Mouse (Mus musculus): ENCODE results near the gene Fam171b. TPM values are rescaled to one million over a fixed set of nuclear protein-coding genes. Genes with fewer than 3 reads are reported as not detected.

Gene Fam171b
- total RNA-seq (2022) = 100 to 1,000 TPM; 189 to 234 (median 210) TPM

GRCm38 (mm10) chr2:83812483-83813272 lies at the start of gene Fam171b:
Fam171b (plus strand) TSS chr2:83812636.
- DNase-seq (ENCODE audit: low spot score in 2 of 2) = peak; percentile 68 to 89

GRCm38 (mm10) chr2:83766058-83766457 lies 46.4 kb upstream of the Fam171b start:
- DNase-seq (ENCODE audit: low spot score in 2 of 2) = no peak

GRCm38 (mm10) chr2:83766878-83767277 lies 45.6 kb upstream of the Fam171b start:
- DNase-seq (ENCODE audit: low spot score in 2 of 2) = no peak

GRCm38 (mm10) chr2:83768311-83769047 lies 44.0 kb upstream of the Fam171b start:
- no peak for DNase-seq (ENCODE audit: low spot score in 2 of 2)

GRCm38 (mm10) chr2:83771155-83771812 lies 41.2 kb upstream of the Fam171b start:
- DNase-seq (ENCODE audit: low spot score in 2 of 2) = no peak

GRCm38 (mm10) chr2:83791330-83792073 lies 20.9 kb upstream of the Fam171b start:
- no peak for DNase-seq (ENCODE audit: low spot score in 2 of 2)

- DNase-seq (ENCODE audit: low spot score in 2 of 2) = no peak
These were observed 20.3 kb upstream of the Fam171b start for GRCm38 (mm10) chr2:83792102-83792501.

GRCm38 (mm10) chr2:83795766-83796165 lies 16.7 kb upstream of the Fam171b start:
- no peak for DNase-seq (ENCODE audit: low spot score in 2 of 2)

GRCm38 (mm10) chr2:83797902-83798497 lies 14.4 kb upstream of the Fam171b start:
- no peak for DNase-seq (ENCODE audit: low spot score in 2 of 2)

GRCm38 (mm10) chr2:83813273-83813892 lies 947 bp downstream of the Fam171b start:
- DNase-seq (ENCODE audit: low spot score in 2 of 2) = peak in 1 of 2 experiments; percentile 65

- DNase-seq (ENCODE audit: low spot score in 2 of 2) = peak in 1 of 2 experiments; percentile 62
These were observed 1.6 kb downstream of the Fam171b start for GRCm38 (mm10) chr2:83814009-83814408.

- no peak for DNase-seq (ENCODE audit: low spot score in 2 of 2)
These were observed 3.7 kb downstream of the Fam171b start for GRCm38 (mm10) chr2:83816147-83816546.

GRCm38 (mm10) chr2:83825161-83825560 lies 12.7 kb downstream of the Fam171b start:
- DNase-seq (ENCODE audit: low spot score in 2 of 2) = no peak

GRCm38 (mm10) chr2:83828895-83829539 lies 16.6 kb downstream of the Fam171b start:
- no peak for DNase-seq (ENCODE audit: low spot score in 2 of 2)

GRCm38 (mm10) chr2:83832903-83833302 lies 20.5 kb downstream of the Fam171b start:
- DNase-seq (ENCODE audit: low spot score in 2 of 2) = peak in 1 of 2 experiments; percentile 30

GRCm38 (mm10) chr2:83835313-83836070 lies 23.1 kb downstream of the Fam171b start:
- DNase-seq (ENCODE audit: low spot score in 2 of 2) = no peak

GRCm38 (mm10) chr2:83848495-83848894 lies 36.1 kb downstream of the Fam171b start:
- no peak for DNase-seq (ENCODE audit: low spot score in 2 of 2)

GRCm38 (mm10) chr2:83853423-83853822 lies 41.0 kb downstream of the Fam171b start:
- no peak for DNase-seq (ENCODE audit: low spot score in 2 of 2)

- DNase-seq (ENCODE audit: low spot score in 2 of 2) = no peak
These were observed 43.8 kb downstream of the Fam171b start for GRCm38 (mm10) chr2:83856236-83856635.
